Mouse (Mus musculus) limb, embryonic 10.5 days (tissue): ENCODE measurements at regions not wholly inside any gene's neighbourhood (a gene's known extent, or its start where the extent isn't known, plus 50 kb on each side); places are given as distances from the start of the nearest gene placed in this dataset.

ENCODE experiments used
- DNase-seq: peaks from one replicate; pipeline ENCODE4 v3.0.0-alpha.2; 2017; ENCODE audit warnings: low spot score
- H3K27ac ChIP-seq: fragments of 300-500 bp; sonication (generic); 2 replicates; pipeline ENCODE4 v1.5.1; 2016; ENCODE audit warnings: mild to moderate bottlenecking
- H3K27me3 ChIP-seq: fragments of 300-500 bp; sonication (generic); 2 replicates; pipeline ENCODE4 v1.6.1; 2016; ENCODE audit warnings: low read depth, mild to moderate bottlenecking; ENCODE audit not compliant: poor library complexity, severe bottlenecking
- H3K36me3 ChIP-seq: fragments of 300-500 bp; sonication (generic); 2 replicates; pipeline ENCODE4 v1.6.1; 2016; ENCODE audit warnings: mild to moderate bottlenecking, moderate library complexity
- H3K4me1 ChIP-seq: fragments of 300-500 bp; sonication (generic); 2 replicates; pipeline ENCODE4 v1.6.1; 2016
- H3K4me3 ChIP-seq: fragments of 300-500 bp; sonication (generic); 2 replicates; pipeline ENCODE4 v1.5.1; 2016; ENCODE audit warnings: mild to moderate bottlenecking, moderate library complexity
- H3K9me3 ChIP-seq: fragments of 300-500 bp; sonication (generic); replicated peaks from 2 replicates; pipeline ENCODE4 v1.6.1; 2016; ENCODE audit warnings: mild to moderate bottlenecking
- WGBS: fragments of 180-500 bp; shearing (Covaris S2); methylation state at CpG from one replicate; pipeline ENCODE4 v1.1.7; 2016; 5-methylcytosine and 5-hydroxymethylcytosine counted together

GRCm38 (mm10) chr6:145310601-145311000 is 60.6 kb upstream of the Kras start:
- Histone ChIP-seq H3K36me3 (no peaks in the 10 kb centered on the region), H3K4me1 (no peaks in the 10 kb centered on the region), H3K27me3 (no peaks in the 10 kb centered on the region), H3K4me3 (no peak overlapping the region), H3K27ac (no peak overlapping the region), H3K9me3 (no peaks in the 10 kb centered on the region)
- WGBS, result 59% methylated on average over 6 of the region's 6 CpGs
- no peak for DNase-seq

DNA sequence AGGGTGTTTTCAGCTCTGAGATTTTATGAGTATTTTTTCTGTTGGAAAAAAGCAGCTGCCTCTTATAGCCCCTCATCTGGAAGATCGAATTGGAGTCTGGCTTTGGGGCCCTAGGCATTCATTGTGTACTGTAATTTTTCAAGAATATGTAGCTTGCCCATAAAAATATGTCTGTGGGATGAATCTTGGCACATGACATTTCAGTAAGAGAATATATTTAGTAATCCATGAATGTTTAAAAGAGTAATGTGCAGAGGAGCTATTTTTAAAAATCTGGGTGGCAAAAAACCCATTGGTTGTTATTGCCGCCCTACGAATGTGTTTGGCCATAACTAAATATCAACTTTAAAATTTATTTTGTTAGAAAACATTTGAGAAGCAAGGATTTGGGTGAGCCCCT is 59.0 kb upstream of the Kras start:
- 92% methylated on average over 3 of the region's 3 CpGs for WGBS

GRCm38 (mm10) chr6:145307237-145307636 is 57.2 kb upstream of the Kras start:
- Histone ChIP-seq H3K27me3 (no peaks in the 10 kb centered on the region), H3K36me3 (no peaks in the 10 kb centered on the region), H3K4me1 (peaks cover 12% of the 10 kb centered on the region), H3K9me3 (no peaks in the 10 kb centered on the region), H3K27ac (no peak overlapping the region), H3K4me3 (no peak overlapping the region)
- 95% methylated on average over 8 of the region's 8 CpGs for WGBS
- DNase-seq, result no peak

More for the DNA sequence above, 59.0 kb upstream of the Kras start:
- H3K9me3 ChIP-seq, result no peaks in the 10 kb centered on the region
- no peaks in the 10 kb centered on the region for H3K27me3 ChIP-seq
- no peak overlapping the region for H3K4me3 ChIP-seq
- no peak for DNase-seq
- peaks cover under 1% of the 10 kb centered on the region; the same call in 1 of the 2 replicates for H3K4me1 ChIP-seq
- no peak overlapping the region for H3K27ac ChIP-seq
- no peaks in the 10 kb centered on the region for H3K36me3 ChIP-seq

DNA sequence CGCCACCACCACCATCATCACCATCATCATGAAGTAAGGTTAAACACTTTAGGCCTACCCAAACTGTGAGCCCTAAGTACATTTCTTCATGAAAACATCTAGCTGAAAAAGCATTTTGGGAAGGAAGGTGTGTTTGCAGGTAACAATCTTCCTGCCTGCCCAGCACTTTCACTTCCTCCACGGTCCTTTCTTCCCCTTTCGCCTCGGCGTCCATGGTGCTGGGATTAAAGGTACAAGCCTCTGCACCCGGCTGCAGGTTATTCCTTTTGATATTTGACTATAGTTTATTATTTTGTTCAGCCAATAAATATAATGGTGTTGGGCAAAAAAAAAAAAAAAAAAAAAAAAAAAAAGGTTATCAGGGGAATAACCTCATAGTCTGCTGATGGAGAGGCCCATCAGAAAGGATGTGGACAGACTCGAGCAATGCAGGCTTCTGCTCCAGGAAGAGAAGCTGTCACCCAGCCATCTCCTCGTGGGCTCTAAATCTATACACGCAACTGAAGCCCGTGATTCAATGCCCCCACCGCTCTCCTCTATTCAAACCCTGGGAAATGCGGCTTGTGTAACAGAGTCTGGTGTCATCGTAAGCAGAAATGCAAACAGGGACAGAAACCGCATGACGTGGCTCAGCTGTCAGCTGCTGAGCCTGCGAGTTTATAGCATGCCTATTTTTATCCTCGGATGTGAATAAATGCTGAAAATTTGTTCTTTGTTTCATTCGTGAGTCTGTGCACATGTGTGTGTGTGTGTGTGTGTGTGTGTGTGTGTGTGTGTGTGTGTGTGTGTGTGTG is 56.5 kb upstream of the Kras start:
- no peaks in the 10 kb centered on the region for H3K27me3 ChIP-seq
- no peak overlapping the region for H3K27ac ChIP-seq
- H3K9me3 ChIP-seq, result no peaks in the 10 kb centered on the region
- H3K4me1 ChIP-seq, result peaks cover 12% of the 10 kb centered on the region
- DNase-seq, result no peak
- H3K4me3 ChIP-seq, result no peak overlapping the region
- 92% methylated on average over 18 of the region's 18 CpGs for WGBS
- H3K36me3 ChIP-seq, result no peaks in the 10 kb centered on the region

GRCm38 (mm10) chr6:145305669-145306068 is 55.6 kb upstream of the Kras start:
- H3K9me3 ChIP-seq, result no peaks in the 10 kb centered on the region
- H3K27ac ChIP-seq, result no peak overlapping the region
- H3K4me1 ChIP-seq, result peaks cover 12% of the 10 kb centered on the region
- DNase-seq, result no peak
- no peaks in the 10 kb centered on the region for H3K36me3 ChIP-seq
- 96% methylated on average over 5 of the region's 5 CpGs for WGBS
- no peaks in the 10 kb centered on the region for H3K27me3 ChIP-seq
- no peak overlapping the region for H3K4me3 ChIP-seq

DNA sequence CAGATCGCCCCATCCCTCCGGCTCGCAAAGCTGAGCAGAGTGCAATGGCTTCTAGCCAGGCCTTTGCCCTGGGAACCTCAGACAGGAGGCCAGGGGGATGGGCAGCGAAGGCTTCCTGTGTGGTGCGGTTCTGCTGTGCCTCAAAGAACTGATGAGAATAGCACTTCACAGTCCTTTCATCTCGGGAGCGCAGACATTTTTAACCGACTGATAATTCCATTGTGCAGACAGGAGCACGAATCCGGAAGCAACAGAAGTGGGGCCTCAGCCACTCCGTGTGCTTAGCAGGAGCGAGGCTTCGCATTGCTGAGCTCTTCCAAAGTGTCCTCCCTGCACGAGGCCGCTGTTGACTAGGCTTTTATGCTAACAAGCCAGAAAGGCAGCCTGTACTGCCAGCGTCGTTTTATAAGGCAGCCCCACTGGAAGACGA is 53.6 kb upstream of the Kras start:
- H3K27ac ChIP-seq, result peak overlapping the region; percentile 59
- H3K36me3 ChIP-seq, result no peaks in the 10 kb centered on the region
- DNase-seq, result peak; percentile 50
- H3K4me1 ChIP-seq, result peaks cover 12% of the 10 kb centered on the region
- no peaks in the 10 kb centered on the region for H3K27me3 ChIP-seq
- no peaks in the 10 kb centered on the region for H3K9me3 ChIP-seq
- WGBS, result 22% methylated on average over 18 of the region's 18 CpGs
- H3K4me3 ChIP-seq, result peak overlapping the region; percentile 20; the same call in 1 of the 2 replicates

- Histone ChIP-seq H3K4me3 (peak overlapping the region; percentile 20; the same call in 1 of the 2 replicates), H3K27ac (peak overlapping the region; percentile 59), H3K4me1 (peaks cover 12% of the 10 kb centered on the region), H3K9me3 (no peaks in the 10 kb centered on the region), H3K36me3 (no peaks in the 10 kb centered on the region), H3K27me3 (no peaks in the 10 kb centered on the region)
- 61% methylated on average over 22 of the region's 22 CpGs for WGBS
- DNase-seq, result no peak
These were observed 53.0 kb upstream of the Kras start for GRCm38 (mm10) chr6:145302907-145303640.

DNA sequence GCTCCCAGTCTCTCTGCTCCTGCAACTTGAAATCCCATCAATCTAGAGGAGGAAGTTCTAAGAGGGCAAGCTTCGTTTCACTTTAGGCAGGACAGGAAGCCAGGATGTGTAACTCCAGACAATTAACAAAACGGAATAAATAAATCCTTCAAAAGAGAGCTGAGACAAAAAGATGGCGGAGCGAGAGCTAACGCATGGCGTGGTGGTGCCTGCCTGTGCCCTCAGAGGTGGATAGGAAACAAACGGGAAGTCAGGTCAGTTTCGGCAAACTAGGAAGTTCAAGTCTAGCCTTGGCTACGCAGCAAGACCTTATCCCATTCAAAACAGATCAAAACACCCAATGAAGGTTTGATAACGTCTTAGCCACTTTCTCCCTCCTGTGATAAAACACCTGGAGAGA is 52.1 kb upstream of the Kras start:
- 95% methylated on average over 10 of the region's 10 CpGs for WGBS
- Histone ChIP-seq H3K36me3 (no peaks in the 10 kb centered on the region), H3K27ac (no peak overlapping the region), H3K4me1 (peaks cover 12% of the 10 kb centered on the region), H3K9me3 (no peaks in the 10 kb centered on the region), H3K27me3 (no peaks in the 10 kb centered on the region), H3K4me3 (no peak overlapping the region)
- DNase-seq, result no peak

- H3K9me3 ChIP-seq, result no peaks in the 10 kb centered on the region
- H3K4me1 ChIP-seq, result peaks cover 12% of the 10 kb centered on the region
- DNase-seq, result no peak
- WGBS, result 68% methylated on average over 6 of the region's 6 CpGs
- H3K27ac ChIP-seq, result no peak overlapping the region
- no peak overlapping the region for H3K4me3 ChIP-seq
- H3K27me3 ChIP-seq, result no peaks in the 10 kb centered on the region
- H3K36me3 ChIP-seq, result no peaks in the 10 kb centered on the region
These were observed 50.3 kb upstream of the Kras start for GRCm38 (mm10) chr6:145300266-145300858.
